Mouse (Mus musculus) olfactory bulb, adult 2 months (tissue): ENCODE data around the gene Cd300lf.

ENCODE experiments used
- CTCF ChIP-seq: fragments of 200-500 bp; IDR thresholded peaks from 2 replicates; pipeline ENCODE4 v1.5.1; 2012; ENCODE audit warnings: low read depth, mild to moderate bottlenecking, low read length, moderate library complexity; ENCODE audit not compliant: insufficient read depth
- POLR2A ChIP-seq: fragments of 200-500 bp; IDR thresholded peaks from 2 replicates; pipeline ENCODE4 v1.6.1; 2012; ENCODE audit warnings: mild to moderate bottlenecking, low read depth, low read length, moderate library complexity; ENCODE audit not compliant: insufficient read depth

- TF ChIP-seq CTCF (no peak), POLR2A (no peak)
Measured at GRCm38 (mm10) chr11:115102116-115102515, 31.7 kb downstream of the Cd300lf start.
